8 mouse cellular contexts compared by ENCODE assay signal in the genomic region with DNA sequence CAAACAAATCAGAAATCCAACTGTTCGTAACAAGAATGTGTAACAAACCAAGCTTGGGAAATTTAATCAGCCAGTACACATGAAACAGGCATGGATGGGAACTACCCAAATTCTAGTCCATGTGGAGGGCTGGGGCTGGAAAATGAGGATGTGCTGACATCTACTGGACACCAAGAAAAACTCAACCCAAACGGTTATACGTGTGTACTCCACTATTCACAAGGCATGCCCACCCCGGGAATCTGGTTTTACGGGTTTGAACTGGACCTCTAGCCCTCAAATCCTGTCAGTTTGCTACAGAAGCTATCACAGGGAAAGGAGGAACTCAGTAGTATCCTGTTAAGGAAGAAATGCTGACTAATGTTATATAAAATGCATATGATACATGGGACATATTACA. TPM values are rescaled to one million over a fixed set of nuclear protein-coding genes. Genes with fewer than 3 reads are reported as not detected.
A peak's percentile ranks its signal among the peaks of the same experiment; 100 is the strongest.
DNase-seq lines count a peak whose midpoint lies in the region; ATAC-seq lines count a peak whose summit lies in the region.

No protein-coding gene starts in this region.

- WGBS in limb, embryonic 10.5 days = 15% methylated on average over 5 of the region's 5 CpGs
- 13% methylated on average over 5 of the region's 5 CpGs for WGBS in midbrain, embryonic 16.5 days
- 4% methylated on average over 5 of the region's 5 CpGs for WGBS in stomach, embryonic 15.5 days

- peaks cover 15% of the 10 kb centered on the region for H3K27me3 ChIP-seq in limb, embryonic 10.5 days (ENCODE audit: low read depth, poor library complexity, severe bottlenecking)
- no peaks in the 10 kb centered on the region for H3K27me3 ChIP-seq in midbrain, embryonic 16.5 days (ENCODE audit: control insufficient read depth, insufficient read depth, low read depth, low read length)
- H3K27me3 ChIP-seq in stomach, embryonic 15.5 days (replicated peaks) = no peaks in the 10 kb centered on the region

- no peak overlapping the region for H3K4me2 ChIP-seq in midbrain, embryonic 16.5 days (ENCODE audit: low read length)
- no peak overlapping the region for H3K4me2 ChIP-seq in stomach, embryonic 15.5 days

- no peaks in the 10 kb centered on the region for H3K4me1 ChIP-seq in limb, embryonic 10.5 days
- H3K4me1 ChIP-seq in midbrain, embryonic 16.5 days (ENCODE audit: control insufficient read depth, insufficient read depth, low read length) = no peaks in the 10 kb centered on the region
- H3K4me1 ChIP-seq in stomach, embryonic 15.5 days = no peaks in the 10 kb centered on the region

- no peak overlapping the region for H3K27ac ChIP-seq in limb, embryonic 10.5 days
- H3K27ac ChIP-seq in midbrain, embryonic 16.5 days (ENCODE audit: low read length) = no peak overlapping the region
- H3K27ac ChIP-seq in stomach, embryonic 15.5 days = no peak overlapping the region

- no peak overlapping the region for H3K9ac ChIP-seq in midbrain, embryonic 16.5 days (ENCODE audit: low read depth, low read length)
- H3K9ac ChIP-seq in stomach, embryonic 15.5 days = no peak overlapping the region

- H3K9me3 ChIP-seq in limb, embryonic 10.5 days (replicated peaks) = no peaks in the 10 kb centered on the region
- no peaks in the 10 kb centered on the region for H3K9me3 ChIP-seq in midbrain, embryonic 16.5 days (replicated peaks; ENCODE audit: control insufficient read depth, low read length, poor library complexity, severe bottlenecking)
- H3K9me3 ChIP-seq in stomach, embryonic 15.5 days = no peaks in the 10 kb centered on the region

- H3K36me3 ChIP-seq in limb, embryonic 10.5 days = no peaks in the 10 kb centered on the region
- no peaks in the 10 kb centered on the region for H3K36me3 ChIP-seq in midbrain, embryonic 16.5 days (ENCODE audit: control insufficient read depth, insufficient read depth, low read length)
- H3K36me3 ChIP-seq in stomach, embryonic 15.5 days = no peaks in the 10 kb centered on the region

- peak; percentile 82 for DNase-seq in 416B (ENCODE audit: low read depth)
- DNase-seq in ZHBTc4 (ENCODE audit: low read depth, low spot score) = peak; percentile 73
- peak; percentile 13 for DNase-seq in gastrocnemius, postnatal 25 days
- DNase-seq in kidney, adult 8-10 months = peak; percentile 18 to 25
- peak; percentile 65 for DNase-seq in limb, embryonic 10.5 days (ENCODE audit: low spot score)

- peak; percentile 98 for ATAC-seq in common myeloid progenitor, adult 5-6 weeks (replicated peaks; ENCODE audit: low read depth, poor library complexity, severe bottlenecking)
- peak; percentile 80; the same call in 1 of the 2 replicates for ATAC-seq in midbrain, embryonic 16.5 days
- ATAC-seq in stomach, embryonic 15.5 days (ENCODE audit: insufficient read depth, low FRiP score, low read depth) = peak; percentile 68; the same call in 1 of the 2 replicates

- no peak overlapping the region for H3K4me3 ChIP-seq in limb, embryonic 10.5 days
- no peak overlapping the region for H3K4me3 ChIP-seq in midbrain, embryonic 16.5 days (ENCODE audit: low read depth, low read length)
- H3K4me3 ChIP-seq in stomach, embryonic 15.5 days (replicated peaks) = no peak overlapping the region

RNA-seq across cellular contexts. Expression of a gene that starts 24.3 kb away (rescaled TPM):
- total RNA-seq in common myeloid progenitor, adult 5-6 weeks (2017) = 0.39 and 7.7 TPM in 2 replicates
- total RNA-seq in gastrocnemius, postnatal 25 days (2021) = not detected
- 0.19 and 0.33 TPM in 2 replicates for polyA plus RNA-seq in limb, embryonic 10.5 days (2016; fragmentation: Nextera tagmentation; extraction: Ambion mirVana)
- not detected in 2 replicates for polyA plus RNA-seq in midbrain, embryonic 16.5 days (2015; fragmentation: Nextera tagmentation; extraction: Ambion mirVana)
- polyA plus RNA-seq in stomach, embryonic 15.5 days (2015; fragmentation: Nextera tagmentation; extraction: Ambion mirVana) = 0.84 and 1.2 TPM in 2 replicates

RNA-seq across cellular contexts. Expression of a gene that starts 31.5 kb away (rescaled TPM):
- total RNA-seq in common myeloid progenitor, adult 5-6 weeks (2017) = not detected in 2 replicates
- under 1 TPM; 0.13 to 0.51 TPM for total RNA-seq in gastrocnemius, postnatal 25 days (2021)
- 0.83 and 1.9 TPM in 2 replicates for polyA plus RNA-seq in limb, embryonic 10.5 days (2016; fragmentation: Nextera tagmentation; extraction: Ambion mirVana)
- polyA plus RNA-seq in midbrain, embryonic 16.5 days (2015; fragmentation: Nextera tagmentation; extraction: Ambion mirVana) = 18.9 and 20.3 TPM in 2 replicates
- polyA plus RNA-seq in stomach, embryonic 15.5 days (2015; fragmentation: Nextera tagmentation; extraction: Ambion mirVana) = 2.0 and 2.1 TPM in 2 replicates

Comparison
In these comparisons a context has a peak if more than half of its experiments do, and no peak if none do; other contexts are left out.
1. DNase-seq: peak in every context shown above with its lines; median percentile 82 in 416B; 73 in ZHBTc4; 65 in limb, embryonic 10.5 days; 22 in kidney, adult 8-10 months; 13 in gastrocnemius, postnatal 25 days.